Mouse (Mus musculus) embryo, embryonic 10.5 days (tissue): ENCODE measurements around the gene Ceacam9.

ENCODE experiments used
- DNase-seq: peaks from one replicate; pipeline ENCODE4 v3.0.0-alpha.2; 2015; ENCODE audit warnings: low spot score

Gene Ceacam9

DNA sequence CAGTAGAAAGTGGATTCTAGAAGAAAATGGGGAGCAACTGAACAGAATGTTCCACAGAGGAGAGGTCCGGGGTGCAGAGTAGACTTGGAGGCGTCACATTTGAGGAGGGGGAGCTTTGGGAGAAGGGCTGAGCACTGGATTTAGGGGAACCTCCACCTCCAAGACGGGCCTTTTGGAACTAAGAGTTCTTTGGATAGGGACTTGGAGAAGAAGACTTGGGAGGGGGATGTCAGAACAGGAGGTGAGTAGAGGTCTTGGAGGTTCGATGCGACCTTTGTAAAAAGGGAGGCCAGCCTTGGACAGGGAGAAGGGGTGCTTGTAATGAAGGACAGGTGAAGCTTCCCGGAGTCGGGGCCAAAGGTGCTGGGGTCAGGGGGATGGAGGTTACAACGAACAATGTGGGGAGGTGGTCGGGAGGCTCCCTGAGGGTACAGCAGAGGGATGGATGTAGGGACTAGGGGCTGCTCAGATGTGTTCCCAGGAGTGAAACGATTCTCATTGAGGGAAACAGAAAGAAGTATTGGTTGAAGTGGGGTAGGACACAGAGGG lies 17.4 kb downstream of the Ceacam9 start:
- DNase-seq: no peak

DNA sequence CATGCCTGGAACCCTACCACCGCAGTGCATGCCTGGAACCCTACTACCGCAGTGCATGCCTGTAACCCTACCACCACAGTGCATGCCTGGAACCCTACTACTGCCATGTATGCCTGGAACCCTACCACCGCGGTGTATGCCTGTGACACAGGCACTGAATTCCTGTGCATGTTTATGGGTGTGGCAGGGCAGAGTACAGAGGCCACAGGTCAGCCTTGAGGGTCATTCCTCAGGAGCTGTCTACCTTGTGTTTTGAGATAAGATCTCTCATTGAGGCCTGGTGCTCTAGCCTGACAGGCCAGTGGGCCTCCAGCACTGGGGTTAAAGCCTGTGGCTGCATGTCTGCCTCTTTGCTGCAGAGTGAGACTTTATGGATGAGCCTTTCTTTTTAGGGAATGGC lies 23.6 kb downstream of the Ceacam9 start:
- DNase-seq: no peak

DNA sequence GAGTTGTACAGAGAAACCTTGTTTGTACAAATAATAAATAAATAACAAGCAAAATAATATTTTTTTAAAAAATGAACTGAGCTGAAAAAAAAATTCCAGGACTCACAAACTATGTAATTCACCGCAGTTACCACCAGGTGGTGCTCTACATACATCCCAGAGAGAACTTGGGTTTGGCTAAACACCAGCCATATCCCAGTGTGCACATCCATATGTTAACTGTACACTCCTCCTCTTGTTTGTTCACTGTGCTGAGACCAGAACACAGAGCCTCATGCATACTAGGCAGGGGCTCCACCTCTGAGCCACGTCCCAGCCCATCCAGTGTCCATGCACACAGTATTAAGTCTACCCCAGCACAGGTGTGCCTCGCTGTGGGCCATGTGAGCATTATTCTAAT lies 24.4 kb downstream of the Ceacam9 start:
- DNase-seq: peak; percentile 85

DNA sequence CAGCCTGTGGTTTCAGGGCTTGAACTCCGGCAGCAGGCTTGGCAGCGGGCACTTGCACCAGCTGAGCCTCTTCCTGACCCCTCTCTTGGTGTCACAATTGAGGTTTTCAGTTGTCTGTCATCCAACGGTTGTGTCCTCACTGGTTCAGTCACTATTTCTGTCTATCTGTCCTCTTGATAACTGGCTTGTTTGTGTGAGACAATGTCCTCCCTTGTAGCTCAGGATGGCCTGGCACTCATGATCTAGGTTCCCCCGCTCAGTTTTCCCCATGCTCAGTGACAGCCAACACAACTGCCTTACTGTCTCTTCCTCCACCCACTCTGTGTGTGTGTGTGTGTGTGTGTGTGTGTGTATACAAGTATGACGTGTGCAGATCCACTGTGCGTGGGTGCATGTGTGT lies 25.9 kb downstream of the Ceacam9 start:
- no peak for DNase-seq

DNA sequence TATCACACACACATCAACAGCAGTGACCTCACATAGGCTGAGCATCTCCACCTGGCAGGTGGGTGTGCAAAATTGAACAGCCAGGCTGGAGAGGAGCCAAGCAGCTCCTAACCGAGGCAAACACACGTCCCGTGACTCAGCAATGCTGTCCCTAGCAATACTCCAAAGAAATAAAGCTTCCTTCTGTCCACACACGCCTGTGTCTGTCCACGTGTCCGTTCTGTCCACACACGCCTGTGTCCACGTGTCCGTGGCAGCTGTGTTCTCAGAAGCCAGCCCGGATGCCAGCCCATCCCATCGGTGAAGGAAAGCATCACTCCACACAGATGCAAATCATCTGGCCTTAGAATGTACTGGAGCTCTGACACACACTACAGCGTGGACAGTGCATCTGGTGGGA lies 30.3 kb downstream of the Ceacam9 start:
- no peak for DNase-seq

DNA sequence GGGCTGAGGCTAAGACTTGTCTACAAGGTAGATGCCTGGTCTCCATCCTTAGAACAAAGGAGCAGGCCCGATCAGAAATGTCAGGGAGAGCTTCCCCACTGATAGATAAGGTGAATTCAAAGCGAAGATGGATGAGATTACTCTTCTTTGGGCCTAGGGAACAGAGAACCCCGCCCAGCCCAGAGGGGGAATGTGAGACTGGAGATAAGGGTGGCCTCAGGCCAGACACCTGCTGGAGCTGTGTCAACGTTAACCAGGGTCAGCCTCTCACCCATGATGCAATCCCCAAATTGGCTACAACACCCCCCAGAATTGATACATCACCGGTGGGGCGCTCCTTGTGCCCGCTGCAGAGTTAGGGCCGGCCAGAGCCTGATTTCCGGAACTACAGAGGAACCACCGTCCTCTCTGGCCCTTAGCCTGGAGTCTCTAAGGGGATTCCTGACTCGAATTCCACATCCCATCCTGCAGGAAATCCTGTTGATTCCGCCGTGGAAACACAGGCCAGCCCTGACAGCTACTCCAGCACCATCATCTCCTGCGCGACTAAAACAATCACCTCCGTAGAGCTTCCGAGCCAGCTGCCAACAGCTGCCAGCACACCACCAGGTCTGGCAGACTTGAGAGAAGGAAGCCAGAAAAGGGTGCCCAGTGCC lies 33.8 kb downstream of the Ceacam9 start:
- DNase-seq: no peak

DNA sequence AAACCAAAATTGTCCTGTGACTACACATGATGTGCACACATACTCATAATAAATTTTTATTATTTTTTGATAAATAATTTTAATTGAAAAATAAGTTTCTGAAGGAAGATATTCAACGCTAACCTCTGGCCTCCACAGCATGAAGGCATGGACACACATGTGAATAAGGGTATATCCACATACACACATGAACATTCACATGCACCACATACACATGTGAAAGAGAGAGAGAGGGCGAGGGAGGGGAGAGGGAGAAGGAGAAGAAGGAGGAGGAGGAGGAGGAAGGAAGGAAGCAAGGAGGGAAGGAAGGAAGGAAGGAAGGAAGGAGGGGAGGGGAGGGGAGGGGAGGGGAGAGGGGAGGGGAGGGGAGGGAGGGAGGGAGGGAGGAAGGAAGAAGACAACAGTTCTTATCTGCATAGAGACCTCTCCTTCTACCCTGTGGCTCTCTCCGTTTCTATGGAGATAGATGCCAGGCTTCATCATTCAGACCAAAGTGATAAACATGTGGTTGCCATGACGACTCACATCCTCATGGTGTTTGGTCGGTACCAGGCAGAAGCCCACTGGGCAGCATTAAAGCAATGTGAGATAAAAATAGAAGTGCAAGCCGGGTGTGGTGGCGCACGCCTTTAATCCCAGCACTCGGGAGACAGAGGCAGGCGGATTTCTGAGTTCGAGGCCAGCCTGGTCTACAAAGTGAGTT lies 37.3 kb downstream of the Ceacam9 start:
- DNase-seq: peak; percentile 62

DNA sequence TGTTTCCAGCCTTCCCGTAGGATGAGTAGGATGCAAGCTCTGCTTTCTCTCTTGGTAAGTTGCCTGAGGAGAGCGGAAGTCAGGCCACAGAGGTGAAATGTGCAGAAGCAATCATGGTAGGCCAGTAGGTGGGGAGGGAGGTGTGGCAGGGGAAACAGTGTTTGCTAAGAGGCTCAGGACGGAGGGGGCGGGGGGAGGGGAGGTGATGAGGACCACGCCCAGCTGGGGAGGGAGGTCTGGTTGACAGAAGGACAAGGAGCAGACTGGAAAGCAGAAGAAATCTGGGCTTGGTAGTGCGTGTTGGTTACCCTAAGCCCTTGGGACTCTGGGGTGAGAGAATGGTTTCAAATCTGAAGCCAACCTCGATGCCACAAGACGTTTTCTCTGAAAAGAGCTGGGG lies 38.6 kb downstream of the Ceacam9 start:
- peak; percentile 64 for DNase-seq

DNA sequence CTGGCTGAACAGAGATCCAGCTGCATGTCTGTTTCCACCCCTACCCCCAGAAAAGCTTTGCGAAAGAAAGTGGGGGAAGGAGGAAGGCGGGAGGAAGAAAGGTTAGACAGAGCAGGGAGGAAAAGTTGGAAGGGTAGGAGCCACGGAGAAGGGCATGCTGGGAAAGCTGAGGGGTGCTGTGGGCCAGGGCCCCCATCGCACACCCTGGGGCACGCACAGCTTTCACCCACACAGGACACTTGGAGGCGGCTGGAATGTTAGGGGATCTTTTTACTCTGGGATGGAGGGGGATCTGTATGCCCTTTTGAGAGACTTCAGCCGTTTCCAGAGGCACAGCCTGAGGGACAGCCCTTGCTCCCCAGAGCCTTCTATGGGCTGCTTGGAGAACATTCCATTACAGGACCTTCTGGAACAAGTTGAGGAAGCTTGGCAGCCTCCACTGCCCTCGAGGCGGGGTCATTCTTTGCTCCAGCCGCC lies 39.3 kb downstream of the Ceacam9 start:
- DNase-seq: no peak

DNA sequence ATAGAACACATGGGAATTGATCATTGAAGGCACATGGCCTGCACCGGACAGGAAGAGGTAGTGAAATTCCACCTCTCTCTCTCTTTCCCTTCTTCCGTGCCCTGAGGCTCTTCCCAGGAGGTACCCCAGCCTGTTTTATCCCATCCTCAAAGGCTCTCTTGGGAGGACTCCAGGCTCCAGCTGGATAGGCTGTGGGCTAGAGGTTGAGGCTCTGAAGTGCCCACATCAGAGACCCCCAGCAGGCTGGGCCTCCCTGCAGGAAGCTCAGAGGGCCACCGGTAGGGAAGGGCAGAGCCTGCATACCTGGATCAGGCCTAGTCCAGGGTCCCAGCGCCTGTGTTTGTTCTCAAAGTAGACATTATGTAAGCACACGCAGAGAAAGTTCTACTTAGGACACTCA lies 39.9 kb downstream of the Ceacam9 start:
- no peak for DNase-seq

DNA sequence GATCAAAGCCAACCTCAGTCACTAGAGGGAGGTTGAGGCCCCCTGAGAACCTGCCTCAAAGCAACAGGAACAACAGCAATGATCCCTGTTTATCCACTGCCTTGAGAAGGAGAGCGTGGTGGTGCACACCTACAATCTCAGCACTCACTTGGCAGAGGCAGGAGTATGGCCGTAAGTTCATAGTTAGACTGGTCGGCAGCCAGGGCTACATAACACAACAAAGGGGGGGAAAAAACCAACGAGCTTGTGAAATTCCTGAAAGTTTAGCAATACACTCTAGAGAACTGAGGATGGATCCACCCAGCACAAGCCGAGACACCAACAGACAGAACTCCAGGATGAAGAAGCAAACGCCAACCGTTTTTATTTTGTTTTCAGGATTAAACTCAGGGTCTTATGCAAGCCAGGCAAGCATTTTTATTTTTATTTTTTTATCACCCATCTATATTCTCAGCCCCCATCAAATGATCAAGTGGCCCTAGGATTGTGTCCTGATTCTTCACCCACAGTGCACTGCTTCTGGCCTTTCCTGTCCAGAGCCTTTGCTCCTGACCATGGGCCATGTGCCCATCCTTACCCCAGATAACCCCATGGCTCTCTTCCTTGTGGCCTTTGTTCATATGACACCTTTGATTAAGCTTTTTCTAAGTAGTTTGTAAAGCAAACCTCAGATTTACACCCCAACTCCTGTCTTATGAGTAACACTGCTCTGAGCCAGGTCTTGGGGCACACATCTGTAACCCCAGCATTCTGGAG lies 41.9 kb downstream of the Ceacam9 start:
- DNase-seq: no peak

DNA sequence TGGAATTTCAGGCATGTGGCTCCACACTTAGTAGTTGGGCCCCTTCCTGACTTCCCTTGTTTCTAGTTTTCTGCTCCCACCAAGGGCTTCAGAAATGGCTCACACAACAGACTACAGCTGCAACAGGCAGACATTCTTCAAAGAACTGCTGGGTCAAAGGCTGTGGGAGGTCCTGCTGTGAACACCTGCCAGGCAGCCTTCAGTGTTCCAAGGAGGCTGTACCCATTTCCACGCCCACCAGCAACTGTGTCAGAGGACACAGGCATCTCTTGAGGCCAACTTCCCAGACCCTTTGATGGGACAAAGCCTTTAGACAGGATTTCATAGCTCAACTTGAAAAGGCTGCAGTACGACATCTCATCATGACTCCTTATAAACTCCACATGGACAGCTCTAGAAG lies 44.7 kb downstream of the Ceacam9 start:
- no peak for DNase-seq
